Mouse (Mus musculus) testis, adult 2 months (tissue): Measurements from ENCODE around the gene Slc2a1. TPM values are rescaled to one million over a fixed set of nuclear protein-coding genes. Genes with fewer than 3 reads are reported as not detected.
A peak's percentile ranks its signal among the peaks of the same experiment; 100 is the strongest.

ENCODE experiments used
- H3K27ac ChIP-seq: fragments of 200-500 bp; 2 replicates; pipeline ENCODE4 v1.5.1; 2012; ENCODE audit warnings: low read depth, low read length; ENCODE audit not compliant: control insufficient read depth, insufficient read depth
- H3K27me3 ChIP-seq: fragments of 200-500 bp; 2 replicates; pipeline ENCODE4 v1.6.1; 2012; ENCODE audit warnings: mild to moderate bottlenecking, low read length, moderate library complexity; ENCODE audit not compliant: control insufficient read depth, insufficient read depth
- H3K36me3 ChIP-seq: fragments of 200-500 bp; 2 replicates; pipeline ENCODE4 v1.6.1; 2012; ENCODE audit warnings: mild to moderate bottlenecking, low read length; ENCODE audit not compliant: control insufficient read depth, insufficient read depth
- H3K4me1 ChIP-seq: fragments of 200-500 bp; 2 replicates; pipeline ENCODE4 v1.6.1; 2012; ENCODE audit warnings: low read length; ENCODE audit not compliant: control insufficient read depth, insufficient read depth
- H3K4me3 ChIP-seq: fragments of 200-500 bp; 2 replicates; pipeline ENCODE4 v1.5.1; 2012; ENCODE audit warnings: low read depth, mild to moderate bottlenecking, low read length, moderate library complexity, mixed read lengths; ENCODE audit not compliant: control insufficient read depth
- CTCF ChIP-seq: fragments of 200-500 bp; IDR thresholded peaks from 2 replicates; pipeline ENCODE4 v1.5.1; 2012; ENCODE audit warnings: low read depth, mild to moderate bottlenecking, inconsistent platforms, low read length, moderate library complexity; ENCODE audit not compliant: control insufficient read depth, insufficient read depth, insufficient replicate concordance
- POLR2A ChIP-seq: fragments of 200-500 bp; IDR thresholded peaks from 2 replicates; pipeline ENCODE4 v1.6.1; 2012; ENCODE audit warnings: low read depth, mild to moderate bottlenecking, inconsistent platforms, low read length, moderate library complexity; ENCODE audit not compliant: control insufficient read depth
- polyA plus RNA-seq: library from polyadenylated mRNA; depleted of rRNA; stranded (reverse); fragments of >200 nt; gene quantifications from 2 replicates; pipeline ENCODE4 v1.2.3, GENCODE M21; 2012

The Slc2a1 gene
- polyA plus RNA-seq, 1 experiment, result 7.1 TPM

GRCm38 (mm10) chr4:119131189-119131910 is 22.8 kb downstream of the Slc2a1 start:
- TF ChIP-seq CTCF, result no peak
- no peak for TF ChIP-seq POLR2A
- Histone ChIP-seq H3K36me3 (no peaks in the 10 kb centered on the region), H3K4me3 (no peak overlapping the region)

DNA sequence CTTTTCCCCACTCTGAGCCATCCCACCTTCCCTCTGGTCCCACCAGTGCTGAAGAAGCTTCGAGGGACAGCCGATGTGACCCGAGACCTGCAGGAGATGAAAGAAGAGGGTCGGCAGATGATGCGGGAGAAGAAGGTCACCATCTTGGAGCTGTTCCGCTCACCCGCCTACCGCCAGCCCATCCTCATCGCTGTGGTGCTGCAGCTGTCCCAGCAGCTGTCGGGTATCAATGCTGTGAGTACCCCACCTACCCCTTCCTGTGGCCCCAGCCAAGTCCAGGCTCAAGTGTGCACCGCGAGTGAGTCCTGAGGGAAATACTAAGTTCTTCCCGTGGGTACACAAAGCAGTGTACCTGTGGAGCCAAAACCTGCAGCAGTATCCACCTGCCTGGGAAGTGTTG is 24.8 kb downstream of the Slc2a1 start:
- Histone ChIP-seq H3K4me3 (no peak overlapping the region), H3K27me3 (no peaks in the 10 kb centered on the region), H3K36me3 (no peaks in the 10 kb centered on the region), H3K27ac (no peak overlapping the region), H3K4me1 (peaks cover 9% of the 10 kb centered on the region)
- TF ChIP-seq CTCF, result no peak
- TF ChIP-seq POLR2A, result no peak

More at GRCm38 (mm10) chr4:119131189-119131910, 22.8 kb downstream of the Slc2a1 start:
- Histone ChIP-seq H3K27ac (no peak overlapping the region), H3K4me1 (peaks cover 5% of the 10 kb centered on the region), H3K27me3 (no peaks in the 10 kb centered on the region)

DNA sequence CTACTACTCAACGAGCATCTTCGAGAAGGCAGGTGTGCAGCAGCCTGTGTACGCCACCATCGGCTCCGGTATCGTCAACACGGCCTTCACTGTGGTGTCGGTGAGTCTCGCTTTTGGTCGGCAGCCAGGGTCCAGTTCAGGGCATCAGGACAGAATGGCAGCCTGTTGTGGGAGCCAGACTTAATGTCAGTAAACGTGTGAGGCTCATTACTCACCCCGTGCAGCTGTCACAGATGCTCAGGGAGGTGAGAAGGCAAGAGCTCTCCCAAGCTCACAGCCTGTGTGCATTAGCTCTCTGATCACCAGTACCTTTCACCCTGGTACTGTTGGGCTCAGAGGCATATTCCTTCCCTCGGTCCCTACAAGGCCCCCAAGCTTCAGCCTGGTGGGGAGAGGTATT is 25.3 kb downstream of the Slc2a1 start:
- H3K27me3 ChIP-seq, result no peaks in the 10 kb centered on the region
- H3K4me3 ChIP-seq, result no peak overlapping the region
- peaks cover 5% of the 10 kb centered on the region for H3K4me1 ChIP-seq
- TF ChIP-seq POLR2A (no peak), CTCF (no peak)
- H3K36me3 ChIP-seq, result no peaks in the 10 kb centered on the region
- no peak overlapping the region for H3K27ac ChIP-seq

DNA sequence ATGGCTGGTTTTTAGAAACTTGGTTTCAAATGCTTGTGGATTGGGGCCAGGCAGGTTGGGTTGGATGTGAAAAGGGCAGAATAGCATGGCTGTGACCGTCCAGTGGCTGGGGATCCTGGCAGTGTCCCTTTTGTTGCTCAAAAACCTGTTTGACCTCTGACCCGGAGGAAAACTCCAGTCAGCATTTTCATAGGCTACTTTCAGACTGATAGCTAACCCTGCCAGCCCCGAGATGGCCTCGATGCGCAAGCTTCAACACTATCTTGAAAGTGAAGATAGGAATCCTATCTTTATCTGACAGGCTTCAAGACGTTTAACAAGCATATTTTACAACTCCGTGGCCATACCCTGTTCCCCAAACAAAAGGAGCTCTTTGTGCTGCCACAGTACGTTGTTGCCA is 28.8 kb downstream of the Slc2a1 start:
- H3K27me3 ChIP-seq, result no peaks in the 10 kb centered on the region
- peaks cover 9% of the 10 kb centered on the region for H3K4me1 ChIP-seq
- H3K4me3 ChIP-seq, result no peak overlapping the region
- no peaks in the 10 kb centered on the region for H3K36me3 ChIP-seq
- TF ChIP-seq CTCF (no peak), POLR2A (no peak)
- no peak overlapping the region for H3K27ac ChIP-seq

- no peak for TF ChIP-seq CTCF
- TF ChIP-seq POLR2A, result peak; percentile 44; the same call in 1 of the 2 replicates
- H3K4me1 ChIP-seq, result peaks cover 9% of the 10 kb centered on the region
- H3K4me3 ChIP-seq, result peak overlapping the region; percentile 70
- no peaks in the 10 kb centered on the region for H3K36me3 ChIP-seq
- no peaks in the 10 kb centered on the region for H3K27me3 ChIP-seq
- peak overlapping the region; percentile 60; the same call in 1 of the 2 replicates for H3K27ac ChIP-seq
Measured at GRCm38 (mm10) chr4:119138171-119138570, 29.7 kb downstream of the Slc2a1 start.

GRCm38 (mm10) chr4:119138776-119139175 is 30.3 kb downstream of the Slc2a1 start:
- Histone ChIP-seq H3K27ac (no peak overlapping the region), H3K27me3 (no peaks in the 10 kb centered on the region), H3K36me3 (no peaks in the 10 kb centered on the region), H3K4me1 (peaks cover 9% of the 10 kb centered on the region), H3K4me3 (no peak overlapping the region)
- TF ChIP-seq POLR2A (no peak), CTCF (no peak)

DNA sequence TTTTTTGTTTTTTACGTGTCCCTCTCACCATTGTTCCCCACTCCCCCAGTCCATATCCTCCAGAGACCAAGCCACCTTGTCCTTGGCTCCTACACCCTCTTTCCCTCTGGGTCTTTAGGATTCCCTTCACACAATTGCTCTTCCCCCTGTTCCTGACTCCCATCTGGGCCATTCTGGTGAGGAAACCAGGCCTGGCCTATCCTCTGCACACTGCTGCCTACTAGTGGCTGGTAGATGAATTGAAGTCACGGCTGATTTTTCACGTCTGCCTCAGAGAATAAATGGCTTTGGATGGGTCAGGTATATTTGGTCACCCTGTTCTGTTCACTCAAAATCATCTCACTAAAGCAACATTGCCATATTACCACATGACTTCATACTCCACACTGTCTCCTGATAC is 31.6 kb downstream of the Slc2a1 start:
- Histone ChIP-seq H3K36me3 (no peaks in the 10 kb centered on the region), H3K27ac (no peak overlapping the region), H3K27me3 (no peaks in the 10 kb centered on the region), H3K4me3 (no peak overlapping the region), H3K4me1 (peaks cover 9% of the 10 kb centered on the region)
- TF ChIP-seq CTCF (peak; percentile 78; the same call in 1 of the 2 replicates), POLR2A (no peak)
